Mouse (Mus musculus) left cerebral cortex, postnatal 36 days (tissue): ENCODE results near the gene Cdc5l. TPM values are rescaled to one million over a fixed set of nuclear protein-coding genes. Genes with fewer than 3 reads are reported as not detected.
"Not testable (repeated sequence)": the region's sequence is repeated elsewhere in the genome, so short reads cannot be mapped to it uniquely, and the experiment has no call there.

Experiments used
- DNase-seq, 2 experiments: peaks; one replicate each; pipeline ENCODE4 v3.0.0; 2021 to 2022; ENCODE audit warnings: low spot score in 2 of 2, mixed read lengths in 1 of 2
- intact Hi-C: fragments of 180-260 bp; cut with DNase I; formaldehyde crosslinking; loops from one replicate; pipeline ENCODE4 v1.15.1; 2025
- total RNA-seq, 2 experiments: library from RNA; stranded (reverse); gene quantifications; 2 replicates each; pipeline ENCODE4 v1.2.3; 2021

Gene Cdc5l
- total RNA-seq, 2 experiments from 2014 or later = 55.2 to 56.0 TPM

GRCm38 (mm10) chr17:45447063-45447462, 13.5 kb upstream of the Cdc5l start:
- no peak for DNase-seq
- intact Hi-C loops = no loop called here

GRCm38 (mm10) chr17:45445923-45446322, 12.4 kb upstream of the Cdc5l start:
- intact Hi-C loops = no loop called here
- no peak for DNase-seq

DNA sequence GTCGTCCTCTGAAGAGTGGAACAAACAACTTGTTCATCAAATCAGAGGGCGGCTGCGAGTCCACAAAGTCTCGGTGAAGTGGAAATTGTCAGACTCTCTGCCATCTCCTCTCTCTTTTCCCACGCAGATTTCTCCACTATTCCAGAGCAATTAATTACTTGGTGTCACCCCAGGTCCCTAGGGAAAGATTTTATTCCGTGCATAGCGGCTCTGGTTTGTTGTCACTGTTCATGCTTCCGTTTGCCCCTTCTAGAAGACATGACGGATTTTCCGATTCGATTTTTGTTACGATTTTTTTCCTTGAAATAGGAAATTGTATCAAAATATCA, 689 bp upstream of the Cdc5l start:
- intact Hi-C loops = no loop called here
- DNase-seq = no peak

DNA sequence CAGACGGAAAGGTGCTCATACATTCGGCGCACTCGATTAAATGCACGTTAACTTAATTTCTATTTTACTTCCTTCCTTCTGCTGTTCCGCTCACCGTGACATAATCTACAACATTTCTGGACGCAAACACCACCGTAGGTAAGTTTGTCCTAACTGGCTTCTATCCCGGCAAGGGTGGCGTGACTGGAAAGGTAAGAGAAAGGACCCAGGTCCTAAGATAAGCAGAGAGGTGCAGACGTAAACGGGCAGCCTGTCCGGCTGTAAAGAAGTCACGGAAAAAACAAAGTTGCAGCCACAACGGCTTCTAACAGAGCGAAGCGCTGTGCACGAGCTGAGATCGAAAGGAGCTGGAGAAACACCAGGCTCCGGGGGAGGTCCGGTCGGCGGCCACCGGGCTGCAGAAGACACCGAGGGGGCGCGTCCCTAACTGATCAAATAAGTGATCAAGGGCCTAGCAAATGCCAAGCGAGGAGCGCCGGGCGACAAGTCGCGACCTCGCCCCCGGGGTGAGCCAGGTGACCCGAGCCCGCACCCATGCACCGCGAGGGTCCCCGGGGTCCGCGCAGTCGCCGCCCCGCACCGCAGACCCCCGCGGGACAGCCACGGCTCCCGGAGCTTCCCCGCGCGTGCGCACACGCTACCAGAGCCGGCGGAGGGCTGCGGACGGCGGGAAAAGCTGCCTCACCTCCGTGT, 685 bp downstream of the Cdc5l start:
- DNase-seq = no peak
- intact Hi-C loops = no loop called here

- intact Hi-C loops = no loop called here
- DNase-seq = no peak
These were observed 1.5 kb downstream of the Cdc5l start for GRCm38 (mm10) chr17:45432007-45432406.

GRCm38 (mm10) chr17:45417387-45417786, 16.1 kb downstream of the Cdc5l start:
- DNase-seq = no peak
- intact Hi-C loops = no loop called here

GRCm38 (mm10) chr17:45411617-45412016, 21.9 kb downstream of the Cdc5l start:
- intact Hi-C loops, DNase-seq: not testable (repeated sequence)

DNA sequence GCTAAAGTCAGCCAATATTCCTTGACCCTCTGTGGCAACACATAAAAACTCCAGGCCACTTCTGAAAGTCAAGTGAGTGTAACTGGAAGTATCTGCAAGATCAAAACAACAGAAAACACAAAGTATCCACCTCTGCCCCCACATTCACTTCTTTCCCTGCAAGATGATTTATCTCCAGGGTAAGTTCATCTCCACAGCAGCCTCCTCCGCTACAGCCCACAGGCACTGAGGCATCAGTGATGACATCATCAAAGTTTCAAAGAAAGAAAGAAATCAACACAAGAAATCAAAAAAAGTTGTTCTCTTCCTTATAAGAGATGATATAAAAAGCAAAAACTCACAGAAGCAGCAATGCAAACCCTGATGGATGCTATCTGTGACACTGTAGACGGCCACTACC, 24.8 kb downstream of the Cdc5l start:
- peak in 1 of 2 experiments; percentile 16 for DNase-seq

DNA sequence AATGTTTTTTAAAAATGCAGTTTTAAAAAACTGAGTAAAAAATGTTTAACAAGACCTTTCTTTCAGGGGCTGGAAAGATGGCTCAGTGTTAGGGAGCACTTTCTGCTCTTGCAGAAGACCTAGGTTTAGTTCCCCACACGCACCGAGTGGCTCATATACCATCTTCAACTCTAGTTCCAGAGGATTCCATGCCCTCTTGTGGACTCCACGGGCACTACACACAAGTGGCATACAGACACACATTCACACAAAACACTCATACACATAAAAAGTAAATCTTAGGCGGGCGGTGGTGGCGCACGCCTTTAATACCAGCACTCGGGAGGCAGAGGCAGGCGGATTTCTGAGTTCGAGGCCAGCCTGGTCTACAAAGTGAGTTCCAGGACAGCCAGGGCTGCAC, 27.3 kb downstream of the Cdc5l start:
- intact Hi-C loops = loop anchor here (10.0 kb wide), 1 partner anchor 1141 kb away; no protein-coding TSS in a partner anchor
- no peak for DNase-seq

More for the DNA sequence above, 24.8 kb downstream of the Cdc5l start:
- intact Hi-C loops = loop anchor here (10.0 kb wide), 1 partner anchor 1144 kb away; no protein-coding TSS in a partner anchor

DNA sequence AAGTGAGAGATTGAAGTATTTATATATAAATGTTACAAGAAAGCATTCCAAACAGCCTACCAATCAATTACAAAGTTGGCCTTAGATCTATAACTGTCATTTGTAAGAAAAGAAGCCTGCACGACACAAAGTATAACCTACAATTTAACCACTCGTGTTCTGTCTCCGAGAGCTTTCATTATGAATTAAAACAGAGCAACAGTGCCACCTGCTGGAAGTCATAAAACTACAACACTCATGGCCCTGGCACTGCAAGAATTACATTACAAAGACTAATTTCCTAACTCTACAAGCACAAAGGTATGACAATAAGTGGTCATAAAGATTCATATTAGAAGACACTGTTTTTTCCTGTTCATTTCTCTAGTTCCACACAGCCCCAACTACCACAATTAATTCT, 30.3 kb downstream of the Cdc5l start:
- peak in 1 of 2 experiments; percentile 40 for DNase-seq
- intact Hi-C loops = loop anchor here (10.0 kb wide), 1 partner anchor 1138 kb away; no protein-coding TSS in a partner anchor

DNA sequence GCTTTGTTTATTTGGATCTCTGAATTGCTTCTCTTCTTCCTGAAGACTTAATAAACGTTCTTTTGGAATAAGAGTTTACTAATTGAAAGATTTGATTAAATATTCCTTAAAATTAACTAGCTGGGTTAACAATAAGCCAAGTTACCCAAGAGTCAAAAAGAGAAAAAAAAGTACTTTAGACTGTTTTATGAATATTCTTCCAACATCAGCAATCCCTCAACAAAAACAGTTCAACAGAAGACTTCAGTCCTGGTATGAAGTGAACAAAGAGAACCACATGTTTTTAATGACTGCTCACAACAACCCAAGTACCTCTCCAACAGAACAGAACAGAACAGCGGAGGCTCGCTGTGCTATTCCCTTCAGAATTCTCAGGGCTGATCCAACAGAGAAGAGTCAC, 30.9 kb downstream of the Cdc5l start:
- DNase-seq = no peak
- intact Hi-C loops = loop anchor here (10.0 kb wide), 1 partner anchor 1138 kb away; no protein-coding TSS in a partner anchor

DNA sequence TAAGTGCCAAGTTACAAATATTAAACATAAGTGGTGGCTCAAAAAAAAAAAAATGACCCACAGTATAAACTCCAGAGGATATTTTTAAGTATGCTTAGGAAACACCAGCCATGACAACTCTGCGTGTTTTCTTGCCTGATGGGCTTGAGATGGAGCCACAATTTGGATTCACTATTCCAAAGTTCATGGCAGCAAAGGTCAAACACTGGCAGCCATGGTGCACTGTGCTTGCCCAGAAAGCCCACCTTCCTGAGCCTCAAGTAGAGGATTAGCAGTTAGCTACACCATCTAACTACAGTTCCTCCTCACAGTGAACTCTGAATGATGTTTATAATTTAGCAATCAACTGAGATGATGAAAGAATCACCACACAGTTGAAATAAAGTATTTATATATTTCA, 31.4 kb downstream of the Cdc5l start:
- intact Hi-C loops = loop anchor here (10.0 kb wide), 1 partner anchor 1137 kb away; no protein-coding TSS in a partner anchor
- no peak for DNase-seq

- intact Hi-C loops = loop anchor here (10.0 kb wide), 1 partner anchor 1137 kb away; no protein-coding TSS in a partner anchor
- no peak for DNase-seq
These were observed 32.2 kb downstream of the Cdc5l start for GRCm38 (mm10) chr17:45401126-45401905.

GRCm38 (mm10) chr17:45398021-45398420, 35.5 kb downstream of the Cdc5l start:
- no peak for DNase-seq
- intact Hi-C loops = no loop called here

- intact Hi-C loops = no loop called here
- no peak for DNase-seq
These were observed 36.0 kb downstream of the Cdc5l start for GRCm38 (mm10) chr17:45397541-45397940.

GRCm38 (mm10) chr17:45394612-45395011, 38.9 kb downstream of the Cdc5l start:
- intact Hi-C loops = no loop called here
- DNase-seq = no peak

GRCm38 (mm10) chr17:45393765-45394164, 39.8 kb downstream of the Cdc5l start:
- intact Hi-C loops = no loop called here
- no peak for DNase-seq

DNA sequence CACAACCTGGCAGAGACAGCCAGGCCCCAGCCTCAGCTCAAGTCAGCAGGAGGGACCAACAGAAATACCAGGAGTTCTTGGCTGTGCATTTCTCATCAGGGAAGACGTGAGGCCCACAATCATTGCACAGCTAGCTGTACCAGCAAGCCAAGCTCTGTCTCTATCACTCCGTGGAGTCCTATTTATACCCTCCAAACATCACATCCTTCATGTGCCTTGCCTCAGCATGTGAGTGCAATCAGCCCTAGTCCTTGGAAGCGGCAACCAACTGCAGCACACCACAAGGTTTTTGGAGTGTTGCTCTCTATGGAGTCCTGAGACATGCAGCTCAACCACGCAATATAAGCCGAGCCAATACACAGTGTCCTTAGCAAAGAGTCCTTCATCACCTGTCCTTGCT, 43.6 kb downstream of the Cdc5l start:
- intact Hi-C loops = no loop called here
- DNase-seq = peak in 1 of 2 experiments; percentile 9

- intact Hi-C loops = no loop called here
- DNase-seq = no peak
These were observed 46.6 kb downstream of the Cdc5l start for GRCm38 (mm10) chr17:45386986-45387385.

DNA sequence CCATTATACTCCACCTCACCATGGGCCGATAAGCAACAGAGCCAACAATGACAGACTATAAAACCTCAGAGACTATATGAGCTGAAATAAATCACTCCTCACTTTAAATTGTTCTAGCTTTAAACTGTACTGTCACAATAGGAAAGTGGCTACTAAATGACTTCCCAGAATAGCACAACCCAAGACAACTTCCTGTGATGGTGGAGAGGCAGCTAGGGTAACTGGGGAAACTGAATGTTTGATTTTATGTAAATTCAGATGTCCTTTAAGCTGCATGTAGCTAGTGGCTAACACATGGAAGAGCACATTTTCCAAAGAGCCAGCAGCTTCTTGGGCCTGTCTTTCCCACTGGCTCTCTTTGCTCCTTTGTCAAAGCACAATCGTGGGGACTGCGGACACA, 50.2 kb downstream of the Cdc5l start:
- DNase-seq = no peak
- intact Hi-C loops = no loop called here
